Mouse (Mus musculus) spleen, adult 2 months (tissue): ENCODE measurements around the gene Slc1a3.

ENCODE experiments used
- CTCF ChIP-seq: fragments of 200-500 bp; IDR thresholded peaks from 2 replicates; pipeline ENCODE4 v1.5.1; 2011; ENCODE audit warnings: mild to moderate bottlenecking, inconsistent platforms; ENCODE audit not compliant: insufficient read depth, insufficient read length, insufficient replicate concordance; ENCODE audit errors: extremely low read depth
- POLR2A ChIP-seq: fragments of 200-500 bp; IDR thresholded peaks from 2 replicates; pipeline ENCODE4 v1.6.1; 2011; ENCODE audit warnings: low read depth, low read length, inconsistent platforms

DNA sequence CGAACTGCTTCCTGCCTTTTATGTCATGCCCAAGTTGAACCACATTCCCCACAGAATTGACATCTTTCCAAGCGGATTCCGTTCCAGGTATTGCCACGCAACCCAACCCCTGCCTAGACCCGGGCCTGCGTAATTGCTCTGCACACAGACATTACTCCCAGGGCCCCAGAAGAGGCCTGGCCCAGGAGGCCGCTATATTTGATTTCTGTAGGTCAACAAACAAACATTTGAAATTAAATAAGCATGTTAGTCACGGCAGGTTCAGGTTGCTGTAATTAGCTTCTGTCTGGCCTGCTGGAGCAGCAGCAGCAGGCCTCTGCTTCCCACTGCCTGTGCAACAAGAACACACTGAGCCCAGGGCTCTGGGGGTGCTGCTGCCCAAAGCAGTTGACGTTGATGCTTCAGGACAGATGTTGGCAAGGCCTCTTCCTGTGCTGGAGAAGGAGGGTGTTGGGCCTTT lies 123.7 kb downstream of the Slc1a3 start:
- TF ChIP-seq CTCF (no peak), POLR2A (no peak)
